ENCODE assay signal across 10 mouse cellular contexts in genomic region chr17:23880576-23880975, GRCm38 (mm10). TPM values are rescaled to one million over a fixed set of nuclear protein-coding genes. Genes with fewer than 3 reads are reported as not detected.
DNase-seq lines count a peak whose midpoint lies in the region; ATAC-seq and TF ChIP-seq lines count a peak whose summit lies in the region.
"Not testable (repeated sequence)": the region's sequence is repeated elsewhere in the genome, so short reads cannot be mapped to it uniquely, and the experiment has no call there.
"Had no signal": no experiment of that assay in that cellular context is flagged by ENCODE, and none has a peak within 500 bp of the region (broad histone marks: within the 10 kb centered on the region; RNA-seq: fewer than 3 reads in every experiment).

Dcpp1 (plus strand) TSS chr17:23880876.
Dcpp2 (plus strand) TSS chr17:23880880.

- H3K4me2 ChIP-seq in lung, embryonic 14.5 days; lung, embryonic 15.5 days: not testable (repeated sequence)

- DNase-seq in lung, embryonic 14.5 days: peak; percentile 9

- not testable (repeated sequence) for H3K36me3 ChIP-seq in lung, embryonic 14.5 days (ENCODE audit: insufficient read depth); lung, embryonic 15.5 days

- not testable (repeated sequence) for TF ChIP-seq CTCF in lung, embryonic 14.5 days (IDR thresholded peaks at IDR 0.05; ENCODE audit: low read depth)

- H3K27ac ChIP-seq in lung, embryonic 14.5 days (ENCODE audit: low read depth); lung, embryonic 15.5 days: not testable (repeated sequence)

- WGBS in lung, embryonic 14.5 days: 30% methylated on average over 4 of the region's 4 CpGs
- 34% methylated on average over 4 of the region's 4 CpGs for WGBS in lung, embryonic 15.5 days

- H3K27me3 ChIP-seq in lung, embryonic 14.5 days (ENCODE audit: insufficient read depth, low read length); lung, embryonic 15.5 days: not testable (repeated sequence)

- ATAC-seq in lung, embryonic 14.5 days (ENCODE audit: insufficient read depth): not testable (repeated sequence)
- 0 out of 2 replicates have a peak, but pooled peaks have one; percentile 49 for ATAC-seq in lung, embryonic 15.5 days (ENCODE audit: borderline replicate concordance, extremely low read depth, low FRiP score, low TSS enrichment)

- not testable (repeated sequence) for H3K9ac ChIP-seq in lung, embryonic 14.5 days; lung, embryonic 15.5 days

- not testable (repeated sequence) for H3K9me3 ChIP-seq in lung, embryonic 14.5 days (ENCODE audit: low read depth, low read length); lung, embryonic 15.5 days

- not testable (repeated sequence) for H3K4me1 ChIP-seq in lung, embryonic 14.5 days (ENCODE audit: insufficient read depth); lung, embryonic 15.5 days

- not testable (repeated sequence) for H3K4me3 ChIP-seq in lung, embryonic 14.5 days (ENCODE audit: low read depth, low read length); lung, embryonic 15.5 days

RNA-seq across cellular contexts. Expression of gene Dcpp1, which starts in this region (rescaled TPM):
- polyA plus RNA-seq in lung, embryonic 14.5 days (2014; fragmentation: Nextera tagmentation; extraction: Ambion mirVana): 1.0 TPM in 1 of 2 replicates, not detected in the other
- 0.71 TPM in 1 of 2 replicates, not detected in the other for polyA plus RNA-seq in lung, embryonic 15.5 days (2015; fragmentation: Nextera tagmentation; extraction: Ambion mirVana)
- polyA plus RNA-seq: activated CD4-positive, CD25-positive, alpha-beta regulatory T cell, adult 4 months; adrenal gland, adult 2 months; brain, embryonic 14.5 days; C2C12; CD4-positive, CD25-positive, alpha-beta regulatory T cell, adult 4 months; cerebellum, adult 2 months; G1E; Patski had no signal

RNA-seq across cellular contexts. Expression of gene Dcpp2, which starts in this region (rescaled TPM):
- polyA plus RNA-seq in lung, embryonic 14.5 days (2014; fragmentation: Nextera tagmentation; extraction: Ambion mirVana): not detected in 2 replicates
- polyA plus RNA-seq in lung, embryonic 15.5 days (2015; fragmentation: Nextera tagmentation; extraction: Ambion mirVana): not detected in 2 replicates
- polyA plus RNA-seq: activated CD4-positive, CD25-positive, alpha-beta regulatory T cell, adult 4 months; adrenal gland, adult 2 months; brain, embryonic 14.5 days; C2C12; CD4-positive, CD25-positive, alpha-beta regulatory T cell, adult 4 months; cerebellum, adult 2 months; G1E; Patski had no signal

Comparison
In these comparisons a context has a peak if more than half of its experiments do, and no peak if none do; other contexts are left out.
1. Peak in ATAC-seq in lung, embryonic 15.5 days; RNA of the genes that start here not detected or under 1 TPM.